Mouse (Mus musculus): ENCODE results near the gene Igsf9b.

DNA sequence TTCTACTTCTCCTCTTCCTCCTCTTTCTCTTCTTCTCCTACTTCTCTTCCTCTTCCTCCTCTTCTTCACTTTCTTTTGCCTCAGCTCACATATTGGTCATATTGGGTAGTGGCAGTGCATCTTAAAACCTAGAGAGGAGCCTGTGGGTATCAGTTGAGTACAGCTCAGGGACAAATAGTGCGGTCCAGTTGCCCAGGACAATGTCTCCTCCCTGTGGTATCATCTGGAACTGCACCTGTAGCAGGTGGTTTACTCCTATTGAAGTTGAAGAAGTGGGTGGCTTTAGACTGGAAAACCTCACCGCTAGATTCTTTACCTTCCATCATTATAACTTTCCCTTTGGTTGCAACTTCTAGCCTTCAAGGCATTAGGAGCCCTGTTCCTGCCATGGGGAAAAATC is 26.9 kb downstream of the Igsf9b start:
- TF ChIP-seq CTCF (IDR thresholded peaks at IDR 0.05; ENCODE audit: borderline replicate concordance, extremely low read depth, insufficient read depth, insufficient read length) (peak; percentile 88), POLR2A (IDR thresholded peaks at IDR 0.05; ENCODE audit: borderline replicate concordance, extremely low read depth, insufficient read depth, insufficient read length, poor library complexity, severe bottlenecking) (no peak)
